Mouse (Mus musculus): Measurements from ENCODE around the gene Il1r1. TPM values are rescaled to one million over a fixed set of nuclear protein-coding genes. Genes with fewer than 3 reads are reported as not detected.
"Not testable (repeated sequence)": the region's sequence is repeated elsewhere in the genome, so short reads cannot be mapped to it uniquely, and the experiment has no call there.

Il1r1 gene
- polyA plus RNA-seq, 1 experiment from 2014 or later = 0.77 TPM

- H3K27me3 ChIP-seq (replicated peaks) = no peaks in the 10 kb centered on the region
- no peaks in the 10 kb centered on the region for H3K4me1 ChIP-seq
- H3K9me3 ChIP-seq (replicated peaks) = no peaks in the 10 kb centered on the region
- no peak for ATAC-seq (ENCODE audit: low FRiP score)
- WGBS = 90% methylated on average over 2 of the region's 2 CpGs
- no peak overlapping the region for H3K4me2 ChIP-seq
- H3K9ac ChIP-seq (replicated peaks) = no peak overlapping the region
- no peaks in the 10 kb centered on the region for H3K36me3 ChIP-seq
- no peak overlapping the region for H3K4me3 ChIP-seq (replicated peaks)
- H3K27ac ChIP-seq (replicated peaks) = no peak overlapping the region
Measured at GRCm38 (mm10) chr1:40298053-40298452, 73.2 kb downstream of the Il1r1 start.

GRCm38 (mm10) chr1:40303179-40303866 lies 78.4 kb downstream of the Il1r1 start:
- 69% methylated on average over 7 of the region's 7 CpGs for WGBS
- Histone ChIP-seq H3K27ac (replicated peaks) (no peak overlapping the region), H3K4me3 (replicated peaks) (no peak overlapping the region), H3K9ac (replicated peaks) (no peak overlapping the region), H3K9me3 (replicated peaks) (no peaks in the 10 kb centered on the region), H3K4me1 (no peaks in the 10 kb centered on the region), H3K36me3 (no peaks in the 10 kb centered on the region), H3K4me2 (no peak overlapping the region), H3K27me3 (replicated peaks) (no peaks in the 10 kb centered on the region)
- no peak for ATAC-seq (ENCODE audit: low FRiP score)

GRCm38 (mm10) chr1:40304321-40304720 lies 79.4 kb downstream of the Il1r1 start:
- not testable (repeated sequence) for H3K27me3 ChIP-seq (replicated peaks); H3K9ac ChIP-seq (replicated peaks); H3K9me3 ChIP-seq (replicated peaks); H3K4me3 ChIP-seq (replicated peaks); ATAC-seq (ENCODE audit: low FRiP score); H3K4me2 ChIP-seq; H3K27ac ChIP-seq (replicated peaks); H3K36me3 ChIP-seq; H3K4me1 ChIP-seq
- whole genome bisulfite sequencing = 69% methylated on average over 4 of the region's 4 CpGs

- ATAC-seq (ENCODE audit: low FRiP score) = no peak
- H3K4me1 ChIP-seq = no peaks in the 10 kb centered on the region
- no peaks in the 10 kb centered on the region for H3K36me3 ChIP-seq
- no peak overlapping the region for H3K27ac ChIP-seq (replicated peaks)
- no peaks in the 10 kb centered on the region for H3K27me3 ChIP-seq (replicated peaks)
- no peak overlapping the region for H3K4me3 ChIP-seq (replicated peaks)
- no peak overlapping the region for H3K9ac ChIP-seq (replicated peaks)
- H3K9me3 ChIP-seq (replicated peaks) = no peaks in the 10 kb centered on the region
- H3K4me2 ChIP-seq = no peak overlapping the region
- 87% methylated on average over 2 of the region's 2 CpGs for WGBS
Measured at GRCm38 (mm10) chr1:40306111-40306510, 81.2 kb downstream of the Il1r1 start.

- Histone ChIP-seq H3K9me3 (replicated peaks) (no peaks in the 10 kb centered on the region), H3K36me3 (no peaks in the 10 kb centered on the region), H3K4me3 (replicated peaks) (no peak overlapping the region), H3K4me2 (no peak overlapping the region), H3K4me1 (no peaks in the 10 kb centered on the region), H3K27ac (replicated peaks) (no peak overlapping the region), H3K9ac (replicated peaks) (no peak overlapping the region), H3K27me3 (replicated peaks) (no peaks in the 10 kb centered on the region)
- no peak for ATAC-seq (ENCODE audit: low FRiP score)
- WGBS = 91% methylated on average over 3 of the region's 3 CpGs
Measured at GRCm38 (mm10) chr1:40311123-40311522, 86.2 kb downstream of the Il1r1 start.

- no peaks in the 10 kb centered on the region for H3K4me1 ChIP-seq
- H3K36me3 ChIP-seq = no peaks in the 10 kb centered on the region
- no peak overlapping the region for H3K27ac ChIP-seq (replicated peaks)
- ATAC-seq (ENCODE audit: low FRiP score) = no peak
- H3K9ac ChIP-seq (replicated peaks) = no peak overlapping the region
- H3K27me3 ChIP-seq (replicated peaks) = no peaks in the 10 kb centered on the region
- H3K4me2 ChIP-seq = no peak overlapping the region
- H3K9me3 ChIP-seq (replicated peaks) = no peaks in the 10 kb centered on the region
- no peak overlapping the region for H3K4me3 ChIP-seq (replicated peaks)
- 86% methylated on average over 2 of the region's 2 CpGs for WGBS
Measured at GRCm38 (mm10) chr1:40311625-40312024, 86.7 kb downstream of the Il1r1 start.

GRCm38 (mm10) chr1:40314016-40314415 lies 89.1 kb downstream of the Il1r1 start:
- WGBS = 84% methylated on average over 12 of the region's 12 CpGs

GRCm38 (mm10) chr1:40317657-40318056 lies 92.8 kb downstream of the Il1r1 start:
- Histone ChIP-seq H3K27ac (replicated peaks) (no peak overlapping the region), H3K27me3 (replicated peaks) (no peaks in the 10 kb centered on the region), H3K9me3 (replicated peaks) (no peaks in the 10 kb centered on the region), H3K36me3 (no peaks in the 10 kb centered on the region), H3K9ac (replicated peaks) (no peak overlapping the region), H3K4me2 (no peak overlapping the region), H3K4me1 (no peaks in the 10 kb centered on the region), H3K4me3 (replicated peaks) (no peak overlapping the region)
- ATAC-seq (ENCODE audit: low FRiP score) = no peak
- 92% methylated on average over 8 of the region's 8 CpGs for WGBS

More at GRCm38 (mm10) chr1:40314016-40314415, 89.1 kb downstream of the Il1r1 start:
- H3K27me3 ChIP-seq (replicated peaks) = no peaks in the 10 kb centered on the region
- no peak overlapping the region for H3K4me3 ChIP-seq (replicated peaks)
- H3K36me3 ChIP-seq = no peaks in the 10 kb centered on the region
- no peak overlapping the region for H3K27ac ChIP-seq (replicated peaks)
- no peak overlapping the region for H3K9ac ChIP-seq (replicated peaks)
- no peak for ATAC-seq (ENCODE audit: low FRiP score)
- no peak overlapping the region for H3K4me2 ChIP-seq
- no peaks in the 10 kb centered on the region for H3K9me3 ChIP-seq (replicated peaks)
- H3K4me1 ChIP-seq = no peaks in the 10 kb centered on the region

GRCm38 (mm10) chr1:40321824-40322223 lies 96.9 kb downstream of the Il1r1 start:
- Histone ChIP-seq H3K4me2 (no peak overlapping the region), H3K36me3 (no peaks in the 10 kb centered on the region), H3K27ac (replicated peaks) (no peak overlapping the region), H3K4me1 (peaks cover 14% of the 10 kb centered on the region), H3K4me3 (replicated peaks) (no peak overlapping the region), H3K27me3 (replicated peaks) (peaks cover 30% of the 10 kb centered on the region), H3K9me3 (replicated peaks) (no peaks in the 10 kb centered on the region), H3K9ac (replicated peaks) (no peak overlapping the region)
- 85% methylated on average over 6 of the region's 6 CpGs for WGBS
- ATAC-seq (ENCODE audit: low FRiP score) = no peak

GRCm38 (mm10) chr1:40322543-40322942 lies 97.7 kb downstream of the Il1r1 start:
- no peaks in the 10 kb centered on the region for H3K36me3 ChIP-seq
- H3K4me3 ChIP-seq (replicated peaks) = no peak overlapping the region
- WGBS = 91% methylated on average over 3 of the region's 3 CpGs
- peaks cover 32% of the 10 kb centered on the region for H3K27me3 ChIP-seq (replicated peaks)
- H3K4me2 ChIP-seq = no peak overlapping the region
- H3K9ac ChIP-seq (replicated peaks) = no peak overlapping the region
- H3K4me1 ChIP-seq = peaks cover 14% of the 10 kb centered on the region
- no peaks in the 10 kb centered on the region for H3K9me3 ChIP-seq (replicated peaks)
- no peak overlapping the region for H3K27ac ChIP-seq (replicated peaks)
- no peak for ATAC-seq (ENCODE audit: low FRiP score)

GRCm38 (mm10) chr1:40324457-40324856 lies 99.6 kb downstream of the Il1r1 start, which contains the start of gene Il1rl2:
TSS of gene Il1rl2 (plus strand) at chr1:40324610.
- WGBS = 53% methylated on average over 6 of the region's 6 CpGs
- Histone ChIP-seq H3K4me3 (replicated peaks) (peak within 1 kb of the TSS; percentile 35), H3K9me3 (replicated peaks) (no peaks in the 10 kb centered on the region), H3K9ac (replicated peaks) (peak within 1 kb of the TSS; percentile 14), H3K4me1 (peaks cover 14% of the 10 kb centered on the region), H3K27me3 (replicated peaks) (peaks cover 32% of the 10 kb centered on the region), H3K36me3 (no peaks in the 10 kb centered on the region), H3K27ac (replicated peaks) (no peak within 1 kb of the TSS), H3K4me2 (peak within 1 kb of the TSS; percentile 70)
- ATAC-seq (ENCODE audit: low FRiP score) = no peak

GRCm38 (mm10) chr1:40324955-40325702 lies 100.2 kb downstream of the Il1r1 start:
- no peaks in the 10 kb centered on the region for H3K36me3 ChIP-seq
- H3K9ac ChIP-seq (replicated peaks) = peak overlapping the region; percentile 14
- H3K4me1 ChIP-seq = peaks cover 14% of the 10 kb centered on the region
- H3K27ac ChIP-seq (replicated peaks) = no peak overlapping the region
- ATAC-seq (ENCODE audit: low FRiP score) = no peak; the same call in 1 of the 2 replicates
- 12% methylated on average over 22 of the region's 22 CpGs for WGBS
- peak overlapping the region; percentile 70 for H3K4me2 ChIP-seq
- no peaks in the 10 kb centered on the region for H3K9me3 ChIP-seq (replicated peaks)
- peak overlapping the region; percentile 35 for H3K4me3 ChIP-seq (replicated peaks)
- peaks cover 32% of the 10 kb centered on the region for H3K27me3 ChIP-seq (replicated peaks)
